Mouse (Mus musculus): ENCODE data around the gene H2-DMa. TPM values are rescaled to one million over a fixed set of nuclear protein-coding genes. Genes with fewer than 3 reads are reported as not detected.

H2-DMa gene
- polyA plus RNA-seq, 1 experiment from 2014 or later, result 14.2 TPM

DNA sequence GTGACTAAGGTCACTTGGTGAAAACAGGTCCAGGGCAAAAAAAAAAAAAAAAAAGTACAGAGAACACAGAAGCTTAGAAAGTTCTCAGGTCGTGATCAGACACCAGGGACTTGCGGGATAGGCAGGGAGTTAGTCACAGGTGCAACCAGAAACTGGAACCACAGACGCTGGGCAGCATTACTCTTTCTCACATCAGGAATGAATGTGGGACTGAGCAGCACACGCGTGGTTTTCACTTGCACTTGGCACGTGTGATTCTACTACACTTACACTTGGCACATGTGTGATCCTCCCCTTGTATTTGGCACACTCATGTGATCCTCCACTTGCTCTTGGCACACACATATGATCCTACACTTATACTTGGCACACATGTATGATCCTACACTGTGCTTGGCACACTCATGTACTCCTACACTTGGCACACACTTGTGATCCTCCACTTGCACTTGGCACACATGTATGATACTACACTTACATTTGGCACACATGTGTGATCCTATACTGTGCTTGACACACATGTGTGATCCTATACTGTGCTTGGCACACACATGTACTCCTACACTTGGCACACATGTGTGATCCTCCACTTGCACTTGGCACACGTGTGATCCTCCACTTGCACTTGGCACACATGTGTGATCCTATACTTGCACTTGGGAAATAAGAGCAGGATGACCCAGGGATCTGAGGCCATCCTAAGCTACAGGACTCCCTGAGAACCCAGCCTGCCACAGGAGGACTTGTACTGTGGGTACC lies 12.1 kb upstream of the H2-DMa start:
- no peak overlapping the region for H3K4me3 ChIP-seq
- no peak overlapping the region for H3K9ac ChIP-seq
- no peaks in the 10 kb centered on the region for H3K27me3 ChIP-seq
- H3K4me1 ChIP-seq, result 0 out of 2 replicates have a peak, but pooled peaks cover 6% of the 10 kb centered on the region
- no peak overlapping the region for H3K27ac ChIP-seq
- 83% methylated on average over 7 of the region's 7 CpGs for WGBS
- H3K36me3 ChIP-seq, result peaks cover 39% of the 10 kb centered on the region
- H3K4me2 ChIP-seq (replicated peaks), result no peak overlapping the region
- ATAC-seq (ENCODE audit: low FRiP score, low read depth), result no peak
- no peaks in the 10 kb centered on the region for H3K9me3 ChIP-seq

DNA sequence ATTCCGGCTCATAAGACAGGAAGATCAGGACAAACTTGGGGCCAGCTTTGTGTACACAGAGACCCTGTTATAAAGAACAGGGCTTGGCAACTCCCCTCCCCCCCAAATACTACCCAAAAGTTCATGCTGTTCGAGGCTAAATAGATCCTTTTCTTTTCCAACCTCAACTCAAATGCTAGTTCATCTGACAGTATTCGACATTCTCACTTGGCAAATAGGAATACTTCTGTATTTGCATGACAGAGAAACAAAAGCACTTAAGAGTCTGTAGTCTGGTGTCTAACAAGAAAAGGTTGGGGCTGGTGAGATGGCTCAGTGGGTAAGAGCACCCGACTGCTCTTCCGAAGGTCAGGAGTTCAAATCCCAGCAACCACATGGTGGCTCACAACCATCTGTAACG lies 10.9 kb upstream of the H2-DMa start:
- no peak for ATAC-seq (ENCODE audit: low FRiP score, low read depth)
- H3K27me3 ChIP-seq, result no peaks in the 10 kb centered on the region
- H3K27ac ChIP-seq, result no peak overlapping the region
- H3K9me3 ChIP-seq, result no peaks in the 10 kb centered on the region
- no peak overlapping the region for H3K9ac ChIP-seq
- H3K36me3 ChIP-seq, result peaks cover 51% of the 10 kb centered on the region
- H3K4me3 ChIP-seq, result no peak overlapping the region
- 84% methylated on average over 5 of the region's 6 CpGs for WGBS
- no peak overlapping the region for H3K4me2 ChIP-seq (replicated peaks)
- peaks cover 12% of the 10 kb centered on the region; the same call in 1 of the 2 replicates for H3K4me1 ChIP-seq

DNA sequence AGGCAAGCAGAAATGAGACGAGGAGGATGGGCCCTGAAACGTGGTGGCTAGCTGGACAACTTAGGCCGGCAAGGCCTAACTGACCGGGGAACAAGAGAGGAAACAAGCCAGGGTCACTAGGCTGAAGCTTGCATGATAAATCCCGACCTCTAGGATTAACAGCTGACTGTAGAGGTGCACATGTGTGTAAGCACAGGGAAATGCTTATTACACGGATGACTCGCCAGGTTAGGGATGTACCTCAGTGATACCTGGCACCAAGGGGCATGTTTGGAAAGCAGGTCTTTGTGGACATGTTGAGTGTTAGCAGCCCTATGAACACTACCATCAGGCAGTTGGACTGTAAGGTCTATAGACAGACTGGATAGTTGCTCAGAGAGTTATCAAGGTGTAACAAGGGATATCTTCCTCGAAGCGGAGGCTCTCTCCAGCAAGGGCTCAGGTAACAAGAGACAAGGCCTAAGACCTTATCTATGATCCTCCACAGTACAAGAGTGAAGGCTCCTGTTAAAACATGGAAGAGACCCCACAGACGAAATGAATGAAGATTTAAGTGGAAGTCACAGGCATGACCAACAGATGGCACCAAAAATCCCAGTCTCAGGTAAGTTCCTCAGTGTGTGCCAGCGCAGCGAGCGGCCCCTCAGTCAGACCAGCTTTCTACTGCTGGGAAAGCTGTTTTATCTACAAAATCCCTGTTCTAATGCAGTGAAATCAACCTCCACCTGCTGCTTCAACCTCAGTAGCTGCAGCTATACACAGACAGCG lies 10.1 kb upstream of the H2-DMa start:
- WGBS, result 75% methylated on average over 14 of the region's 14 CpGs
- H3K4me3 ChIP-seq, result no peak overlapping the region
- peaks cover 58% of the 10 kb centered on the region for H3K36me3 ChIP-seq
- H3K4me1 ChIP-seq, result peaks cover 14% of the 10 kb centered on the region; the same call in 1 of the 2 replicates
- no peak overlapping the region for H3K4me2 ChIP-seq (replicated peaks)
- H3K9me3 ChIP-seq, result no peaks in the 10 kb centered on the region
- ATAC-seq (ENCODE audit: low FRiP score, low read depth), result no peak
- H3K9ac ChIP-seq, result no peak overlapping the region
- peak overlapping the region; percentile 22; the same call in 1 of the 2 replicates for H3K27ac ChIP-seq
- no peaks in the 10 kb centered on the region for H3K27me3 ChIP-seq

DNA sequence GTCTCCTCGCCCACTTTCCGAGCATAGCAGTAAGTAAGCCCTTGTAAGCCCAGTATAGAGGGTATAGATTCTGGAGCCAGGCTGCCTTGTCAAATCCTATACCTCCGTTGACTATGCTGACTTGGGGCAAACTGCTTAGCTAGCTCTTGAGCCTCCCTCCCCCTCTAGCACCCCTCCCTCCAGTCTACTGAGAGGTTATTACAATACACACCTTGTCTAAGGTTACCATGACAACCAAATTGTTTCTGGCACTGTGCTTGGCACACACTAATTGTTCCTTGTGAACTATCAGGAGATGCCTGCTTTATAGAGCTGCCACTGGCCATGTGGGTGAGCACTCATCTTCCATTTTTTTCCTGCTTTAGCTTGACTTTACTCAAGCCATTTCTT lies 9.5 kb upstream of the H2-DMa start:
- Histone ChIP-seq H3K4me3 (no peak overlapping the region), H3K4me1 (peaks cover 14% of the 10 kb centered on the region; the same call in 1 of the 2 replicates), H3K27me3 (no peaks in the 10 kb centered on the region), H3K27ac (peak overlapping the region; percentile 22; the same call in 1 of the 2 replicates), H3K9ac (no peak overlapping the region), H3K36me3 (peaks cover 64% of the 10 kb centered on the region), H3K4me2 (replicated peaks) (no peak overlapping the region), H3K9me3 (no peaks in the 10 kb centered on the region)
- 55% methylated on average over 3 of the region's 3 CpGs for WGBS
- ATAC-seq (ENCODE audit: low FRiP score, low read depth), result peak; percentile 33; the same call in 1 of the 2 replicates

DNA sequence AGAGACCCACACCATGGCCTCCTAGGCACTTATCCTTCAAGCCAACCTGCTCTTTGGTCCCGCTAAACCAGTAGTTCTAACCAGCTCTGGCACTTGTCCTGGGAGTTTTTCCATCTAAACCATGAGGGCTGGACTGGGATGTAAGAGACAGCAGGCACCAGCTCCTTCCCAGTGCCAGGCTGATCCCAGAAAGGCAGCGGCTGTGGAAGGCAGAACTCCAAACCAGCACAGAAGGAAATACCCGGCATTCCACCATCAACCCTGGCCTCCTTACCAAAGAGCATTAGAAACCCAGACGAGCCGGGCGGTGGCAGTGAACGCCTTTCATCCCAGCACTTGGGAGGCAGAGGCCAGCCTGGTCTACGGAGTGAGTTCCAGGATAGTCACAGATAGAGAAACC lies 9.0 kb upstream of the H2-DMa start:
- Histone ChIP-seq H3K4me2 (replicated peaks) (no peak overlapping the region), H3K27me3 (no peaks in the 10 kb centered on the region), H3K27ac (peak overlapping the region; percentile 33; the same call in 1 of the 2 replicates), H3K9me3 (no peaks in the 10 kb centered on the region), H3K4me3 (no peak overlapping the region), H3K9ac (no peak overlapping the region), H3K36me3 (peaks cover 69% of the 10 kb centered on the region), H3K4me1 (peaks cover 15% of the 10 kb centered on the region; the same call in 1 of the 2 replicates)
- WGBS, result 61% methylated on average over 8 of the region's 8 CpGs
- 0 out of 2 replicates have a peak, but pooled peaks have one; percentile 4 for ATAC-seq (ENCODE audit: low FRiP score, low read depth)

DNA sequence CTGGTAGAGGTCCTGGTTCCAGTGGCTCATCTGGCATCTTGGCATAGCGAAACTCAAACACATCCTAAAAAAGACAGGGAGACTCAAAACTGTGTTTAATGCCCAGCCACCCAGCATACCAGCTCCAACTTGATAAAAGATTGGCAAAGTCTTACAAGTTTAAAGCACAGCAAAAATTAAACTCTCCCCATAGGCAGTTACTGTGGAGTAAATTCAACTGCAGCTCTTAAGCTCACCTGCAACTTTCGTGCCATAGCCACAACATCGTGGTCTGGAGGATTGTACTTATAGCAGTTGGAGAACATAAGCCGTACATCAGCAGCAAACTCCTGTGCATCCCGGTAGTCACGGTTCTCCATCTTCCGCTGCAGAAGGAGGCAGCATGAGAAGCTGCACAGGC lies 5.2 kb upstream of the H2-DMa start:
- Histone ChIP-seq H3K27ac (no peak overlapping the region), H3K4me1 (peaks cover 34% of the 10 kb centered on the region), H3K4me2 (replicated peaks) (no peak overlapping the region), H3K36me3 (peaks cover 96% of the 10 kb centered on the region), H3K9me3 (no peaks in the 10 kb centered on the region), H3K4me3 (no peak overlapping the region), H3K27me3 (no peaks in the 10 kb centered on the region), H3K9ac (no peak overlapping the region)
- whole genome bisulfite sequencing, result 93% methylated on average over 7 of the region's 7 CpGs
- ATAC-seq (ENCODE audit: low FRiP score, low read depth), result no peak

DNA sequence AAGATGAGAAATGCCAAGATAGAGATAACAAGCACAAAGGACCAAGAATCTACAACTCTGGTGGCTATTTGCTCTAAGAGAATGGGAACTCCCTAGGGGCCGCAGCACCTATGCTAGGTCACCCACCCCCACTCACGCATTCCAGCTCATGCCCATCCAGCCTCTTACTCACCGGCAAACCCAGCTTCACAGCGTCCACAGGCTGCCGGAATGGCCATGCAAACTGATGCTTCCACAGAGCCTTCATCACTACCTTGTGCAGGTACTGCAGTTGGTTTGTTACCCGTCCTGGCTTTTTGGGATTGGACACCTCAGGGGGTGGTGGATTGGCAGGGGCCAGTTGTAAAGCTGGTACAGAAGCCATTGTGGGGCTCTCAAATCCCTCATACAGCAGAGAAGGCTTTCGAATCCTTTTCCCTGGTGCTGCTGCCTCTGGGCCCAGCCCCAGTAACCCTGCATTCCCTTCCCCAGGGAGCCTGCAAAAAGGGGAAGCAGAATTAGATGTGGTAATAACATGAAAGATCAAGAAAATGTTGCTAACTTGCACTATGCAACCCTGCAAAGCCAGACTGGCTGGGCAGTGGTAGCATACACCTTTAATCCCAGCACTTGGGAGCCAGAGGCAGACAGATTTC lies 2.5 kb upstream of the H2-DMa start:
- peak overlapping the region; percentile 98 for H3K4me2 ChIP-seq (replicated peaks)
- ATAC-seq (ENCODE audit: low FRiP score, low read depth), result no peak
- H3K27me3 ChIP-seq, result no peaks in the 10 kb centered on the region
- 31% methylated on average over 7 of the region's 7 CpGs for WGBS
- peaks cover 28% of the 10 kb centered on the region for H3K4me1 ChIP-seq
- peaks cover 69% of the 10 kb centered on the region for H3K36me3 ChIP-seq
- peak overlapping the region; percentile 97 for H3K9ac ChIP-seq
- H3K9me3 ChIP-seq, result no peaks in the 10 kb centered on the region
- peak overlapping the region; percentile 99 for H3K4me3 ChIP-seq
- H3K27ac ChIP-seq, result no peak overlapping the region

DNA sequence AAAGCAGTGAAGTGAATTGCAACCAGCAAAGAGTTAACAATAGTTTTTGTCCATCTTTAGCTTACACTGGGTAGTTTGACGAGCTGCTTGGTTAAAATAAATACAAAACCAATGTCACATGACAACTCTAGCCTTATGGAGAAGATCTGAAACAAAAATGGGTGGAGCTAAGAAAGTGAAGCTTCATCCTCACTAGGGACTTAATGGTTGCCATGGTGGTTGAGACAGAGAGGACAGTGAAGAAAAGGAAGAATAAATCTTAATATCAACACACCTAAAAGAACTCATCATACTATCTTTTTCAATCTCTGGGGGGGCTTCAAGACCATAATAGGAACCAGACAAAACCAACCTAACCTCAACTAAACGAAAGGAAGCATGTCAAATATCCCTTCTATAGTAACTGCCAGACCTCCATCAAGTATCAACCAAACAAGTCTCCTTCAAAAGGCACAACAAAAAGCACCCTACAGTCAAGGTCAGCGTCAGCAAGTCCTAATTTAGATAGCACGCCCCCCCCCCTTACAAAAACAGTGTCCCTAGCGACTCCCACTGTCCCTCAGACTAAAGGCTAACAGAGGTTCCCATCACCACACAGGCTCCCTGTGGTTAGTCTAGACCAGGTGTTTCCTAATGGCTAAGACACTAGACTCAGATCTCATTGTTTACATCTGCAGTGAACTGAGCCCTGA lies 1.8 kb upstream of the H2-DMa start:
- WGBS, result 2% methylated on average over 5 of the region's 5 CpGs
- peaks cover 28% of the 10 kb centered on the region for H3K4me1 ChIP-seq
- no peak for ATAC-seq (ENCODE audit: low FRiP score, low read depth)
- H3K27ac ChIP-seq, result no peak overlapping the region
- H3K27me3 ChIP-seq, result no peaks in the 10 kb centered on the region
- peak overlapping the region; percentile 99 for H3K4me3 ChIP-seq
- no peaks in the 10 kb centered on the region for H3K9me3 ChIP-seq
- H3K9ac ChIP-seq, result peak overlapping the region; percentile 97
- peaks cover 62% of the 10 kb centered on the region for H3K36me3 ChIP-seq
- peak overlapping the region; percentile 98 for H3K4me2 ChIP-seq (replicated peaks)

DNA sequence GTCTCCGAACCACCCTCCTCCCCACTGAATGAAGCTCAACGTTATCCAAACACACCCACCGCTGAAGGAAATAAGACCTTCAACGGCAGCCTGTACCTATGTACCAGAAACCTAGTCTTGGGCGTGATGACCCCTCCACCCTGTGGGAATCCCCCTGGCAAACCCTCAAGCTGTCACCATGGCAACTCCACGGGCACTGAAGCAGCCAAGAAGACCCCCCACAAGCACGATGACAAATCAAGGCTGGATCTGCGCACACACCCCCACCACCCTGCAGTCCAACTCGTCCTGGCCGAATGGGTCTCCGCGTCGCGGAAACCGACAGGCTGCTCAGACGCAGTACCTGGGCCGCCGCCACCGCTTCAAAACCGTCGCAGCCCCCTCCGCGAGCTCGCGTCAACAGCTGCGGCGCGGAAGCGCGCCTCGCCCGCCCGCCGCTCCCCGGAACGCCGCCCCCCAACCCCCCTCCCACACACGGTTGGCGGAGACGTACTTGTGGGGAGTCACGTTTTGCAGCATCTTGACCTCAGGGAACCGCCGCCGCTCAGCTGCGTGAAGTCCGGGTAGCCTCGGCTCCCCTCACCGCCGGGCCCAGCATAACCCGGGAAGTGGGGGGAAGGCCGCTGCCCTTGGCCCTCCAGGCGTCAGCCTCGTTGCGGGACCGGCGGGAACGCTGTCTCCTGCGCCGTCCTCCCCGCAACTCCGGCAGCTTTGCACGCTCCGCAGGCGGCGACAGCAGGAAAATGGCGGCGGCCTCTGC lies 1.0 kb upstream of the H2-DMa start:
- Histone ChIP-seq H3K9ac (peak overlapping the region; percentile 97), H3K27me3 (no peaks in the 10 kb centered on the region), H3K36me3 (peaks cover 55% of the 10 kb centered on the region), H3K4me3 (peak overlapping the region; percentile 99), H3K4me1 (peaks cover 23% of the 10 kb centered on the region), H3K4me2 (replicated peaks) (peak overlapping the region; percentile 98), H3K9me3 (no peaks in the 10 kb centered on the region), H3K27ac (peak overlapping the region; percentile 84)
- WGBS, result under 1% methylated on average over 67 of the region's 67 CpGs
- no peak for ATAC-seq (ENCODE audit: low FRiP score, low read depth)

DNA sequence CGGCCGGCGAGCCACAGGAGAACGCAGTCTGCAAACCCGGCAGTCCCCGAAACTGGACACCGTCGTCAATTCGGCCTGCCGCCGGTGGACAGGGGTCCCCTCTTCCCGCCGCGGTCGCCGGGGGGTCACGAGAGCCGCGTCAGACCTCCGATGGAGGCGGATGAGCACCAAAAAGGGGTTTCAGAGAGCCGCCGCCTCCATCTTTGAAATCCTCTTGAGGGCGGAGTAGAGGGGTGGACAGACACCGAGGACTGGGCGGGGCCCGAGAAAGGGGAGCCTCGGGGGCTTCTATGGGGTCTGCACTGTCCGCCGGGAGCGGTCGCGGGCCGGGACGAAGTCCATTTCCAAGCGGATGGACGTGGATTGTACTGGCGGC lies 480 bp upstream of the H2-DMa start:
- Histone ChIP-seq H3K4me3 (peak overlapping the region; percentile 99), H3K9me3 (no peaks in the 10 kb centered on the region), H3K9ac (peak overlapping the region; percentile 97), H3K27me3 (no peaks in the 10 kb centered on the region), H3K27ac (peak overlapping the region; percentile 84), H3K36me3 (peaks cover 49% of the 10 kb centered on the region), H3K4me1 (peaks cover 25% of the 10 kb centered on the region), H3K4me2 (replicated peaks) (peak overlapping the region; percentile 98)
- ATAC-seq (ENCODE audit: low FRiP score, low read depth), result no peak
- under 1% methylated on average over 38 of the region's 38 CpGs for WGBS

DNA sequence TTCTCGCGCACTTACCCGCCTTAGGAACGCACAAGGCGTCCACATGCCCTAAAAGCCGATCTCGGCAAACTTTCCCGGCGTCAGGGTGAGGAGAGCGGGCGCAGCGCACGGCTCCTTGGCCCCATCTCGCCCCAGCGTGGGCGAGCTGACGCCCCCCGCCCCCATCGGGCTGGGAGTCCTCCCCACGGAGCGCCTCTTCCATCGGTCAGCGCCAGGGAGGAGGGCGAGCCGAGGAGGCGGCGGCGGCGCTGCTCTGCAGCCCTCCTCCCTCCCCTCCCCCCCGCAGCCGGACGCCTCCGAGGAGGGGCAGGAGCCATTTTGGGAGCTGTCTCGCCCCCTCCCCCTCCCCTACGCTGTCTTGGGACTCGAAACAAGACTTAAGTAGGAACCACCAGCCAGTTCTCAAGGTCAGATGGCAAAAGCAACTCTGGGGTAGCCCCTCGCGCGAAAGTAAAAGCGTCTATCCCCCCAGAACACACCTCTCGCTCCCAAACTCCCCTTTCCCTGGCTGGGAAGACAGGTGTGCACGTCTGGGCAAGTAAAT lies 911 bp downstream of the H2-DMa start:
- Histone ChIP-seq H3K36me3 (peaks cover 35% of the 10 kb centered on the region), H3K4me2 (replicated peaks) (peak overlapping the region; percentile 98), H3K9ac (peak overlapping the region; percentile 97), H3K4me1 (peaks cover 36% of the 10 kb centered on the region), H3K27me3 (no peaks in the 10 kb centered on the region), H3K9me3 (no peaks in the 10 kb centered on the region), H3K27ac (peak overlapping the region; percentile 100), H3K4me3 (peak overlapping the region; percentile 99)
- 0 out of 2 replicates have a peak, but pooled peaks have one; percentile 2 for ATAC-seq (ENCODE audit: low FRiP score, low read depth)
- 1% methylated on average over 25 of the region's 42 CpGs for WGBS
